Mouse (Mus musculus) heart, postnatal 36 days (tissue): Measurements from ENCODE around the gene Shld1. TPM values are rescaled to one million over a fixed set of nuclear protein-coding genes. Genes with fewer than 3 reads are reported as not detected.

Experiments
- DNase-seq, 2 experiments: peaks; one replicate each; pipeline ENCODE4 v3.0.0; 2021 to 2022
- intact Hi-C: fragments of 180-260 bp; cut with DNase I; formaldehyde crosslinking; loops from one replicate; pipeline ENCODE4 v1.15.1; 2025
- total RNA-seq, 2 experiments: library from RNA; stranded (reverse); gene quantifications; 2 replicates each; pipeline ENCODE4 v1.2.3; 2021

Shld1 gene
- 10 to 100 TPM; 49.3 to 59.3 TPM for total RNA-seq

DNA sequence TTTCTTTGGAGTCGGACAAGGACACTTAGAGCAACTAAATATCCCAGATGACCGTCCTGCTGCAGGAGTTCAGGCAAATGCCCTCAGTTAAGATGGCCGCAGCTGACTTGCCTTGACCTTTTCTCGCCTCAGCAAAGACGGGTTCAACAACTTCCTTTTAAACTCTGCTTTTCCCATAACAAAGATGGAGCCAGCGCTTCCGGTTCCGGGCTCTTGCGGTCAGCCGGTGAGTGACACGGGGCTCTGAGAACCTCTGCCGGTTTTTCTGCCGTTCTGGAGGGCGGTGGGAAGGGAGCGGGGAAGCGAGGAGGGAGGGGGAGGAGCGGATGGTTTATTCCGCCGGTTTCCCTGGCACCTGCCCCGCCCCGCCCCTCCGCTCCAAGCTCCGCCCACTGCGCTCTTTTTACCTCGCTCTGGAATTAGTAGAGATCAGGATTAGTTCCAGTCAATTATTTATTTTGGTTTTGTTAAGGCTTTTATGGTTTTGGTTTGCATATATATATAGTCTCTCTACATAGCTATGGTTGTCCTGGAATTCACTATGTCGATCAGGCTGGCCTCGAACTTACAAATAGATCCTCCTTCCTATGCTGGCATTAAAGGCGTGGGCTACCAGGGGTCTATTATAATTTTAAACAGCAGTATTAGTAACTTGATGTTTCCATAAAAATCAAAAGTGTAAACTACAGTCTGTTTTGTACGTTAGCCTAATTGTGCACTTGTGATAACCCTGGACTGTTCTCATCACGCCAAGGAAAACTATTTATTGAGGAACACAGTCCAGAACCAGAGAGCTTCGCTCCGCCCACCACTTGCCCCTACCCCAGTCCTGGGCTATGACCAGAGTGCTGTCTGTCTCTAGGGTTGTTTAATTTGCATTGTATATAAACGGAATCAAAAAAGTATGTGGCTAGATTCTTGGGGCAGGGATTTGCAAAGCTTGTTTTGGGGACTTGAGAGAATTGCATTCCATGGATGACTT, at the start of gene Shld1:
Shld1 (plus strand) TSS at position 176 of the 982 bp plus-strand sequence.
- DNase-seq, result peak; percentile 86 to 87
- intact Hi-C loops, result loop anchor here (1.0 to 5.0 kb wide), 3 partner anchors 45 to 129 kb away; partner anchors contain the start of genes Mcm8 and Trmt6

- intact Hi-C loops, result loop anchor here (2.0 kb wide), 1 partner anchor 62 kb away; no protein-coding TSS in a partner anchor
Observed at GRCm38 (mm10) chr2:132638306-132638705, 48.4 kb upstream of the Shld1 start.

DNA sequence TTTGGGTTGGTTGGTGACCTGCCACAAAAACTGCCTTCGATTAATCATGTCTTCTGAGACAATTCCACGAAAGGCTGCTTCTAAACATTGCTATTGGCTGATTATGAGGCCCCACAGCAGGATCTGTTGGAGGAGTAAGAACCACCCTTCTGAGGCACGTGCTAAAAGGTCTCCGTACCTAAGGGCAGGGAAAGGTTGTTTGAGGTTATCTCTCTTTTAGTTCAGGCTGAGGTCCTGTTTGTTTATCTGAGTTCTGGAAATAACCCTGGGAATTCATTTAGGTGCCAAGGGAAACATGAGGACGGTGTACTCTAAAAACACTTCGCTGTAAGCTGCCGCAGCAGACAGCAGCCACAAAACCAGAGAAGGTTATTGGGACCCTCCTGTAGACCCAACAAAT, 47.4 kb upstream of the Shld1 start:
- intact Hi-C loops, result loop anchor here (2.0 kb wide), 1 partner anchor 63 kb away; no protein-coding TSS in a partner anchor
- DNase-seq, result peak in 1 of 2 experiments; percentile 22

More at GRCm38 (mm10) chr2:132638306-132638705, 48.4 kb upstream of the Shld1 start:
- no peak for DNase-seq

DNA sequence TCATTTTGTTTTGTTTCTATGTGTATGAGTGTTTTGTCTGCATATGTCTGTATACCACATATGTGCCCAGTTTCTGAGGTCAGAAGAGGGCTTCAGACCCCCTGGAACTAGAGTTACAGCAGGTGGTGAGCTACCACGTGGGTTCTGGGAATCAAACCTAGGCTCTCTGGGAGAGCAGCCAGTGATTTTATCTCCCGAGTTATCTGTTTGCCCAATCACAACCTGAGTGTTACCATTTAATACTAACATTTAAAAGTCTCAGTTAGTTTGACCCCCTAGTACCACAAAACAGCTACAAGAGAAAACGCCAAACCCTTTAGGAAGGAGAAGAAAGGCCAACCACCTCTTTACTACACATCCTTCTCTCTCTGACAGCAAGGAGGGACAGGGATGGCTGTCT, 45.5 kb upstream of the Shld1 start:
- intact Hi-C loops, result loop anchor here (5.0 kb wide), 1 partner anchor 46 kb away; the partner anchor contains the start of gene Shld1
- no peak for DNase-seq

DNA sequence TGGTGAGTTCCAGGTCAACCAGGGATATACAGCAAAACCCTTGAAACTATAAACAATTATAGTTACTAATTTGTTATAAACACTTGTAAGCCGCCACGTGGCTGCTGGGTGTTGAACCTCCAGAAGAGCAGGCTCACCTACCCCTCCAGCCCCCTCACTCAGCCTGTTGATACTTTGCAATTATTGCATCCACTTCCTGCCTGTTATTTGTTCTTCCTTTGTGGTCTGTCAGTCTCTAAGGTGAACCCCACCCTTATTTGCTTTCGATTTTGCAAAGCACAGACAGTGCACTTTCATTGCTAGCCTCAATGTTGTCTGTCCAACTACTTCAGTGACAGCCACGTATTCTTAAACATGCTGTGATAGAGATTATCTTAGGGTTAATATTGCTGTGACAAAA, 43.6 kb upstream of the Shld1 start:
- no peak for DNase-seq
- intact Hi-C loops, result loop anchor here (5.0 kb wide), 1 partner anchor 44 kb away; the partner anchor contains the start of gene Shld1

- DNase-seq, result no peak
- intact Hi-C loops, result no loop called here
Observed at GRCm38 (mm10) chr2:132646856-132647745, 39.6 kb upstream of the Shld1 start.

GRCm38 (mm10) chr2:132649352-132649870, 37.3 kb upstream of the Shld1 start:
- intact Hi-C loops, result no loop called here

GRCm38 (mm10) chr2:132650546-132650945, 36.2 kb upstream of the Shld1 start:
- DNase-seq, result no peak
- intact Hi-C loops, result no loop called here

More at GRCm38 (mm10) chr2:132649352-132649870, 37.3 kb upstream of the Shld1 start:
- no peak for DNase-seq

- intact Hi-C loops, result no loop called here
- DNase-seq, result no peak
Observed at GRCm38 (mm10) chr2:132652476-132652875, 34.3 kb upstream of the Shld1 start.

DNA sequence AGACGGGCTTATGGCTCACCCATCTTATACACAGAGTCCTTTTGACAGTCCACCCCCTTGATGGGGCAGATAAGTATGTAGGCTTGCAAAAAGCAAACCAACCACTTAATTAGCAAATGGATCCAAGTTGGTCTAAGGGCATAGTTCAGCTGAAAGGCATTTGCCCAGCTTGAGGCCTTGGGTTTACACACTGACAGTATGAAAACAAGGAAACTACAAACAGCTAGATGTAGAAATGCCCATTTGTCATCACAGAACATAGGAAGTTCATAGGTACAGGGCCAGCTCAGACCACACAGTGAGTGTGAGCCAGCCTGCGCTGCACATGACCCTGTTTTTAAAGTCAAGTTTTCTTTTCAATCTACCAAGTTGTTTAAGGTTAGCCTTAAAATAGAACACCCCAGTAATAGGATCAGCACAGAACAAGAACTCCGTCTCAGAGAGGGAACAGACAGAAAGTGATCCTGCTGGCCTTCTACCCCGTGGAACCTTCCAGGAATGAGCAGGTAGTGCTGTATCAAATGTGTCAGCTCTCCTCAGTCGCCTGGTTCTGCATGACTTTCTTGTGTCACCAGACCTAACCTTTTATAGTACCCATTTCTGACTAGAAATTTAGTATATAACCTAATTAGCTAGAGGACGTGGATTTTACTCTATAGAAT, 31.8 kb upstream of the Shld1 start:
- no peak for DNase-seq
- intact Hi-C loops, result no loop called here

DNA sequence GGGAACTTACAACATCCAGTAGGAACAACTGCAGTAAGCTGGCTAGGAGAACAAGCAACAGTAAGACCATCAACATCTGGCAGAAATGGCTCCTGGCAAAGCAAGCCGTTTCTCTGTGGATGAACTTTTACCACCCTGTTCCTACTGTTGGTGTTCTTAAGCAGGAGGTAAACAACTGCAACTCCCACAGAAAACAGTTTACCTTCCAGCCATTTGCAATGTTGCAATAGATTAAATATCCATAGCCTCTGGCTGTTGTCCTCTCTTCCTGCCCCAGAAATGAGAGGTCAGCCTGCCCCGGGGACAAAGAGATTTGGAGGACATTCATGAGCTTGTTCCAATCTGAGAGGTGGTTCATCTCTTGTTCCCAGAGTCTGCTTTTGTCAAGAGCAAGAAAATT, 29.5 kb upstream of the Shld1 start:
- intact Hi-C loops, result no loop called here
- no peak for DNase-seq

DNA sequence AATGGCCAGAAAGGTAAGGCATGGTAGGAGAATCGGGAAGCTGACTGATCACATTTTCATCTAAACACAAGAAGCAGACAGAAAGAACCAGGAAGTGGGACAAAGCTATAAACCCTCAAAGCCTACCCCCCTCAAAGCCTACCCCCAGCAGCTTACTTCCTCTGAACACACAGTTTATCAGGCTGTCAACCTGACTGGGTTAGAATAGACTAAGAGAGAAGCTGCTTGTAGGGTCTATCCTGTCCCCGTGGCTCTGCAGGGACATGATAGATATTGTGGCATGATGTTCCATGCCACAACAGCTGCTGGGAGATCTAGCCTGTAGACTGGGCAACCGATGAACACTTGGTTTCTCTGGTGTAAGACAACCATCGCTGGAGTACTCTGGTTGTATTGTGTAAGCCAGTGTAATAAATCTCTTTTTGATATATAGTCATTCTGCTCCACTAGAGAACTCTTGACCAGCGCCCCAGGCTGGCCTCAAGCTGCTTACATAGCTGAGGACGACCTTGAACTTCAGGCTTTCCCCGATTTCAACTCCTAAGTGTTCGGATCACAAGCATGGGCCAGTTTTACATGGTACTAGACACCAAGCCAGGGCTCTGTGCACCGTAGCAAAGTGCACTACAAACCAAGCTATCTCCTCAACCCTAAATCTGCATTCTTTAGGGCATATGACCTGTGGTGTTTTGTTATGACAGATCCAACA, 28.2 kb upstream of the Shld1 start:
- no peak for DNase-seq
- intact Hi-C loops, result no loop called here

DNA sequence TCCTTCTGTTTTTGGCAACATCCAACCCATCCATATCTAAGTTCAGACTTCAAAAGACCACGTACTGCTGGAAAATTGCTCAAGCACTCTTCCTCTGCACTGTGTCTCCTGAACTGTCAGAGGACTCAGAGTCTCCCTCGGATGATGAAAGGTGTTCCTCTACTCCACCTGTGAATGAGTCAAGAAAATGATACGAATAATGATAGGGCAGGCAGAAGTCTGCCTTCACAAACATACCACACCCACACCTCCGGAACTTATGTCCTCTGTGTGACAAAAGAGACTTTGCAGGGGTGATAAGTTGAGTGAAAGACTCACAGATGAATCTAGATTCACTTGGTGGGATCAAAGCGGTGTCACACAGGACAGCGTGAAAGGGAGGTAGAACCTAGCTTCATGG, 17.6 kb upstream of the Shld1 start:
- DNase-seq, result no peak
- intact Hi-C loops, result no loop called here

- DNase-seq, result no peak
- intact Hi-C loops, result no loop called here
Observed at GRCm38 (mm10) chr2:132670290-132670689, 16.4 kb upstream of the Shld1 start.

DNA sequence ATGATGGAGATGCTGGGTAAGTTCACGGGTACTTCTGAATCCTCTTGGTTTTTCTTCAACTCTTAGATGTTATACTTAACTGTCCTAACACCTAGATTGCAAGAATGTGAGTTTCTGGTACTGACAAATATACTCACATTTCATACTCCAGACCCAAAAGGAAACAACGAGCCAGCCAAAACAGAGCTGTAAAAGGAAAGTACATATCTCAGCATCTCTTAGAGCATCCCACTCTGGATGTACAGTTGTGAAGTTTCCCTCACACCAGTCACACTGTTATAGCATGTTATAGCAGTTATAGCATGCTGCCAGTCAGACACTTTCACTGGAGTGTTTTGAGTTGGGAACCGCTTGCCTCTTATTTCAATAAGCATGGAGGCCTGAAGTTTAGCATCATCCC, 14.6 kb upstream of the Shld1 start:
- no peak for DNase-seq
- intact Hi-C loops, result no loop called here

- DNase-seq, result no peak
- intact Hi-C loops, result no loop called here
Observed at GRCm38 (mm10) chr2:132676111-132676510, 10.6 kb upstream of the Shld1 start.

- intact Hi-C loops, result loop anchor here (5.0 kb wide), 1 partner anchor 43 kb away; no protein-coding TSS in a partner anchor
- no peak for DNase-seq
Observed at GRCm38 (mm10) chr2:132685001-132685400, 1.7 kb upstream of the Shld1 start.

DNA sequence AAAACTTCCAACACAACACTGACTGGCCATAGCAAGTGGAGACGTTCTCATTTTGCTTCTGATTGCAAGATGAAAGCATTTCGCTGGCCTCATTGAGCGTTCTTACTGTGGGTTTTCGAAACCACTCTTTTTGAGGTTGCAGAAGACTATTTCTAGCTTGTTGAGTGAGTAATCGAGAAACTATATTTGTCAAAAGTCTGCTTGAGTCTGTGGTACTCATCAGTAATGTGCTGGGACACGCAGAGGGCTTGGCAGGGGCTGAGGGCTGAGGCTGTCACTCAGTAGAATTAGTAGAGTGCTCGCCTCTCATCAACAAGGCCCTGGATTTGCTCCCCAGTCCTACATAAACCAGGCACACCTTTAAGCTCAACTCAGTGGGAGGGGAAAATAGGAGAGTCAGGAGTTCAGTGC, 1.9 kb downstream of the Shld1 start:
- no peak for DNase-seq
- intact Hi-C loops, result loop anchor here (5.0 kb wide), 1 partner anchor 46 kb away; no protein-coding TSS in a partner anchor

DNA sequence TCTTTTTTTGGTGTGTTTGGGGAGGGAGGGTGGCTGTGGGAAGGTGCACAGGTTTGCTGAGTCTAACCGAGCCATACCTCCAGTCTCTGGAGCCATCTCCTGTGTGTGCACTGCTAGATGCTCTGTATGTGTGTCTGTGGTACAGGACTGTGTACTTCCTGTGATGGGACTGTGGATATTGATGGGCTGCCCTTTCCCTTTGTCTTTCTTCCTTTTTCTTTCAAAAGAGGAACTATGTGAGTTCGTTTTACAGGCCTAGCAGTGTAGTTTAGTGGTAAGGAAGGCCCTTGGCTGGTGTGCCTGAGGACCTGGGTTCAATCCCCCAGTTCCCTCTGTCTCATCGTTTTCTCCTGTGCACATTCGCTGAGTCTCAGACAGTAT, 2.4 kb downstream of the Shld1 start:
- no peak for DNase-seq
- intact Hi-C loops, result loop anchor here (5.0 kb wide), 1 partner anchor 47 kb away; no protein-coding TSS in a partner anchor
